Mouse (Mus musculus) MEL (cell line): ENCODE results near the gene Nlrp6. TPM values are rescaled to one million over a fixed set of nuclear protein-coding genes. Genes with fewer than 3 reads are reported as not detected.

Experiments used
- DNase-seq: peaks from one replicate; pipeline ENCODE4 v3.0.0; 2011; ENCODE audit warnings: low read depth, low spot score
- H3K27ac ChIP-seq: 2 replicates; pipeline ENCODE4 v1.5.1; 2012; ENCODE audit warnings: low read depth, mild to moderate bottlenecking, control low read depth, low read length, moderate library complexity; ENCODE audit not compliant: control insufficient read depth
- H3K27me3 ChIP-seq, 2 experiments: fragments of 150-350 bp in 1 of 2; sonication (generic) in 1 of 2; 2 replicates each; pipeline ENCODE4 v1.6.1; 2012; ENCODE audit warnings: low read length in 2 of 2, mild to moderate bottlenecking in 2 of 2, improper control_type of control experiment in 1 of 2, moderate library complexity in 1 of 2; ENCODE audit not compliant: insufficient read depth in 2 of 2, control insufficient read depth in 1 of 2
- H3K36me3 ChIP-seq, 2 experiments: 2 replicates each; pipeline ENCODE4 v1.6.1; 2012 to 2014; ENCODE audit warnings: low read length in 2 of 2, improper control_type of control experiment in 1 of 2, inconsistent platforms in 1 of 2, mild to moderate bottlenecking in 1 of 2; ENCODE audit not compliant: insufficient read depth in 2 of 2, control insufficient read depth in 1 of 2
- H3K4me1 ChIP-seq, 2 experiments: fragments of 150-350 bp in 1 of 2; sonication (generic) in 1 of 2; 2 replicates each; pipeline ENCODE4 v1.6.1; 2012; ENCODE audit warnings: low read length in 2 of 2, improper control_type of control experiment in 1 of 2, mild to moderate bottlenecking in 1 of 2; ENCODE audit not compliant: insufficient read depth in 2 of 2, control insufficient read depth in 1 of 2
- H3K4me3 ChIP-seq, 2 experiments: fragments of 150-350 bp in 1 of 2; sonication (generic) in 1 of 2; 2 replicates each; pipeline ENCODE4 v1.5.1; 2012; ENCODE audit warnings: low read depth in 2 of 2, low read length in 2 of 2, mild to moderate bottlenecking in 2 of 2, moderate library complexity in 2 of 2, control low read depth in 1 of 2, improper control_type of control experiment in 1 of 2; ENCODE audit not compliant: control insufficient read depth in 1 of 2, insufficient read depth in 1 of 2
- H3K79me2 ChIP-seq: 2 replicates; pipeline ENCODE4 v1.6.1; 2012; ENCODE audit warnings: mild to moderate bottlenecking, low read length, moderate library complexity; ENCODE audit not compliant: control insufficient read depth, poor library complexity, insufficient read depth
- H3K9ac ChIP-seq: 2 replicates; pipeline ENCODE4 v1.6.1; 2012; ENCODE audit warnings: low read depth, mild to moderate bottlenecking, control low read depth, low read length, moderate library complexity; ENCODE audit not compliant: control insufficient read depth, poor library complexity, severe bottlenecking
- H3K9me3 ChIP-seq: fragments of 150-350 bp; sonication (generic); replicated peaks from 2 replicates; pipeline ENCODE4 v1.6.1; 2012; ENCODE audit warnings: mild to moderate bottlenecking, low read length, improper control_type of control experiment, moderate library complexity; ENCODE audit not compliant: insufficient read depth
- CHD2 ChIP-seq: IDR thresholded peaks from 2 replicates; pipeline ENCODE4 v1.6.1; 2011; ENCODE audit warnings: low read length, improper control_type of control experiment
- CTCF ChIP-seq, 3 experiments: IDR thresholded peaks in 2 of 3; conservative IDR thresholded peaks in 1 of 3; 2 replicates each; pipeline ENCODE4 v1.5.1; 2011 to 2012; ENCODE audit warnings: low read length in 3 of 3, low read depth in 2 of 3, mild to moderate bottlenecking in 2 of 3, improper control_type of control experiment in 1 of 3, inconsistent platforms in 1 of 3, mixed read lengths in 1 of 3, moderate library complexity in 1 of 3; ENCODE audit not compliant: control insufficient read depth in 1 of 3, insufficient read depth in 1 of 3, poor library complexity in 1 of 3, severe bottlenecking in 1 of 3
- EP300 ChIP-seq, 2 experiments: IDR thresholded peaks; 2 replicates each; pipeline ENCODE4 v1.6.1; 2011; ENCODE audit warnings: improper control_type of control experiment in 2 of 2, low read length in 2 of 2, low read depth in 1 of 2, mild to moderate bottlenecking in 1 of 2
- GATA1 ChIP-seq: IDR thresholded peaks from 2 replicates; pipeline ENCODE4 v1.6.1; 2011; ENCODE audit warnings: low read depth, low read length, improper control_type of control experiment
- JUND ChIP-seq: IDR thresholded peaks from 2 replicates; pipeline ENCODE4 v1.6.1; 2011; ENCODE audit warnings: low read depth, mild to moderate bottlenecking, improper control_type of control experiment, low read length
- KAT2A ChIP-seq: conservative IDR thresholded peaks from 2 replicates; pipeline ENCODE4 v1.6.1; 2012; ENCODE audit warnings: low read depth, low read length, improper control_type of control experiment, inconsistent platforms
- MYB ChIP-seq: IDR thresholded peaks from 2 replicates; pipeline ENCODE4 v1.6.1; 2011; ENCODE audit warnings: mild to moderate bottlenecking, low read depth, low read length, improper control_type of control experiment
- NELFE ChIP-seq: IDR thresholded peaks from 2 replicates; pipeline ENCODE4 v1.6.1; 2011; ENCODE audit warnings: low read depth, low read length, improper control_type of control experiment
- POLR2AphosphoS2 ChIP-seq: IDR thresholded peaks from 2 replicates; pipeline ENCODE4 v1.6.1; 2011; ENCODE audit warnings: low read length, improper control_type of control experiment
- RAD21 ChIP-seq: IDR thresholded peaks from 2 replicates; pipeline ENCODE4 v1.6.1; 2011; ENCODE audit warnings: mild to moderate bottlenecking, low read depth, low read length, improper control_type of control experiment
- SIN3A ChIP-seq: IDR thresholded peaks from 2 replicates; pipeline ENCODE4 v1.6.1; 2012; ENCODE audit warnings: low read length, improper control_type of control experiment, inconsistent platforms
- SMC3 ChIP-seq: IDR thresholded peaks from 2 replicates; pipeline ENCODE4 v1.6.1; 2011; ENCODE audit warnings: low read depth, low read length, improper control_type of control experiment
- TCF12 ChIP-seq: IDR thresholded peaks from 2 replicates; pipeline ENCODE4 v1.6.1; 2014; ENCODE audit warnings: low read depth, mild to moderate bottlenecking, inconsistent platforms, low read length, improper control_type of control experiment, moderate library complexity
- USF1 ChIP-seq: IDR thresholded peaks from 2 replicates; pipeline ENCODE4 v1.6.1; 2014; ENCODE audit warnings: low read depth, mild to moderate bottlenecking, inconsistent platforms, low read length, improper control_type of control experiment, moderate library complexity
- USF2 ChIP-seq, 2 experiments: IDR thresholded peaks; 2 replicates each; pipeline ENCODE4 v1.6.1; 2011 to 2012; ENCODE audit warnings: improper control_type of control experiment in 2 of 2, low read length in 2 of 2, borderline replicate concordance in 1 of 2, inconsistent platforms in 1 of 2, low read depth in 1 of 2, mild to moderate bottlenecking in 1 of 2; ENCODE audit not compliant: insufficient read depth in 1 of 2
- ZKSCAN1 ChIP-seq: IDR thresholded peaks from 2 replicates; pipeline ENCODE4 v1.6.1; 2012; ENCODE audit warnings: low read depth, mild to moderate bottlenecking, inconsistent platforms, low read length, improper control_type of control experiment, moderate library complexity
- ZNF384 ChIP-seq: IDR thresholded peaks from 2 replicates; pipeline ENCODE4 v1.6.1; 2012; ENCODE audit warnings: low read depth, mild to moderate bottlenecking, inconsistent platforms, low read length, improper control_type of control experiment
- polyA plus RNA-seq, 2 experiments: library from polyadenylated mRNA; stranded (reverse) in 1 of 2; unstranded in 1 of 2; fragments of >175 nt in 1 of 2; fragments of >200 nt in 1 of 2; gene quantifications; 2 replicates each; pipeline versions ENCODE4 v1.2.1 to v1.2.4; 2012; ENCODE audit warnings: low replicate concordance in 2 of 2, low read depth in 1 of 2; ENCODE audit not compliant: insufficient read length in 2 of 2, insufficient read depth in 1 of 2, missing spikeins in 1 of 2
- total RNA-seq: library from RNA; depleted of rRNA; stranded (reverse); fragments of 300-350 nt; gene quantifications from 2 replicates; pipeline ENCODE4 v1.2.3, GENCODE M21; 2012

Gene Nlrp6
- total and polyA plus RNA-seq, 3 experiments, result not detected

- no peak for TF ChIP-seq ZNF384
- Histone ChIP-seq H3K36me3 (no peaks in the 10 kb centered on the region), H3K9me3 (no peaks in the 10 kb centered on the region), H3K4me3 (no peak overlapping the region), H3K9ac (no peak overlapping the region), H3K4me1 (no peaks in the 10 kb centered on the region), H3K79me2 (no peaks in the 10 kb centered on the region), H3K27ac (no peak overlapping the region), H3K27me3 (no peaks in the 10 kb centered on the region; a peak in 1 of 4 replicates)
- no peak for DNase-seq
Measured at GRCm38 (mm10) chr7:140907131-140907530, 13.6 kb upstream of the Nlrp6 start.

- no peaks in the 10 kb centered on the region for H3K4me1 ChIP-seq
- H3K27me3 ChIP-seq, result no peaks in the 10 kb centered on the region; a peak in 1 of 4 replicates
- no peak overlapping the region for H3K27ac ChIP-seq
- H3K79me2 ChIP-seq, result no peaks in the 10 kb centered on the region
- no peak for TF ChIP-seq SIN3A
- peak in 2 of 3 experiments; percentile 39 to 46; a peak in 4 of 6 replicates for TF ChIP-seq CTCF (IDR thresholded peaks at IDR 0.05 in 2 of 3, conservative IDR thresholded peaks at IDR 0.05 in 1 of 3; ENCODE audit: control insufficient read depth in 1 of 3, insufficient read depth in 1 of 3, low read depth in 2 of 3, low read length in 3 of 3, poor library complexity in 1 of 3, severe bottlenecking in 1 of 3)
- TF ChIP-seq RAD21, result peak; percentile 6
- no peak for TF ChIP-seq CHD2
- TF ChIP-seq SMC3, result peak; percentile 45
- no peak for TF ChIP-seq KAT2A
- TF ChIP-seq, all 39 proteins: peak for 3
- Histone ChIP-seq H3K9ac (no peak overlapping the region), H3K36me3 (no peaks in the 10 kb centered on the region), H3K9me3 (no peaks in the 10 kb centered on the region), H3K4me3 (no peak overlapping the region)
- no peak for DNase-seq
Measured at GRCm38 (mm10) chr7:140907697-140908096, 13.0 kb upstream of the Nlrp6 start.

- H3K79me2 ChIP-seq, result no peaks in the 10 kb centered on the region
- no peaks in the 10 kb centered on the region for H3K9me3 ChIP-seq
- no peaks in the 10 kb centered on the region for H3K36me3 ChIP-seq
- no peak overlapping the region for H3K9ac ChIP-seq
- DNase-seq, result no peak
- no peak overlapping the region for H3K27ac ChIP-seq
- H3K27me3 ChIP-seq, result no peaks in the 10 kb centered on the region; a peak in 1 of 4 replicates
- no peak overlapping the region for H3K4me3 ChIP-seq
- no peaks in the 10 kb centered on the region for H3K4me1 ChIP-seq
- TF ChIP-seq ZKSCAN1 (no peak), GATA1 (no peak), TCF12 (no peak), JUND (no peak), RAD21 (no peak), MYB (no peak), NELFE (no peak), USF1 (no peak), CHD2 (no peak), USF2 (IDR thresholded peaks at IDR 0.05; ENCODE audit: borderline replicate concordance in 1 of 2, insufficient read depth in 1 of 2, low read depth in 1 of 2, low read length in 2 of 2) (no peak), ZNF384 (no peak), CTCF (IDR thresholded peaks at IDR 0.05 in 2 of 3, conservative IDR thresholded peaks at IDR 0.05 in 1 of 3; ENCODE audit: control insufficient read depth in 1 of 3, insufficient read depth in 1 of 3, low read depth in 2 of 3, low read length in 3 of 3, poor library complexity in 1 of 3, severe bottlenecking in 1 of 3) (no peak), EP300 (IDR thresholded peaks at IDR 0.05; ENCODE audit: low read depth in 1 of 2, low read length in 2 of 2) (no peak), POLR2AphosphoS2 (no peak)
Measured at GRCm38 (mm10) chr7:140908181-140908580, 12.5 kb upstream of the Nlrp6 start.
